20 mouse cellular contexts compared by ENCODE assay signal in genomic region chr6:117527526-117527925, GRCm38 (mm10).
DNase-seq lines count a peak whose midpoint lies in the region; ATAC-seq lines count a peak whose summit lies in the region.
"Had no signal": no experiment of that assay in that cellular context is flagged by ENCODE, and none has a peak within 500 bp of the region (broad histone marks: within the 10 kb centered on the region; RNA-seq: fewer than 3 reads in every experiment).

No protein-coding gene starts in this region.

- no peaks in the 10 kb centered on the region for H3K9me3 ChIP-seq in heart, embryonic 10.5 days
- H3K9me3 ChIP-seq in liver, embryonic 11.5 days (ENCODE audit: control insufficient read depth, low read length) = no peaks in the 10 kb centered on the region
- H3K9me3 ChIP-seq in liver, embryonic 12.5 days (replicated peaks) = no peaks in the 10 kb centered on the region

- intact Hi-C loops in heart, postnatal 10 days (cut with DNase I) = no loop called here
- intact Hi-C loops in heart, postnatal 25 days (cut with DNase I) = no loop called here

- WGBS in heart, embryonic 10.5 days = 84% methylated on average over 8 of the region's 8 CpGs
- WGBS in liver, embryonic 11.5 days = 79% methylated on average over 8 of the region's 8 CpGs
- 72% methylated on average over 8 of the region's 8 CpGs for WGBS in liver, embryonic 12.5 days (ENCODE audit: insufficient replicate concordance)

- no peak overlapping the region for H3K27ac ChIP-seq in heart, embryonic 10.5 days
- H3K27ac ChIP-seq in liver, embryonic 11.5 days (ENCODE audit: low read depth, low read length) = no peak overlapping the region
- no peak overlapping the region for H3K27ac ChIP-seq in liver, embryonic 12.5 days

- peaks cover 16% of the 10 kb centered on the region for H3K4me1 ChIP-seq in heart, embryonic 10.5 days
- no peaks in the 10 kb centered on the region for H3K4me1 ChIP-seq in liver, embryonic 11.5 days (replicated peaks; ENCODE audit: control insufficient read depth, insufficient read depth, low read length)
- H3K4me1 ChIP-seq in liver, embryonic 12.5 days = no peaks in the 10 kb centered on the region

- peaks cover 10% of the 10 kb centered on the region for H3K27me3 ChIP-seq in heart, embryonic 10.5 days (ENCODE audit: insufficient read depth, poor library complexity, severe bottlenecking)
- no peaks in the 10 kb centered on the region for H3K27me3 ChIP-seq in liver, embryonic 11.5 days (replicated peaks; ENCODE audit: control insufficient read depth, insufficient read depth, low read length)
- H3K27me3 ChIP-seq in liver, embryonic 12.5 days (replicated peaks) = no peaks in the 10 kb centered on the region
- H3K27me3 ChIP-seq: Patski had no signal

- H3K4me3 ChIP-seq in heart, embryonic 10.5 days = no peak overlapping the region
- no peak overlapping the region for H3K4me3 ChIP-seq in liver, embryonic 11.5 days (ENCODE audit: low read depth, low read length)
- H3K4me3 ChIP-seq in liver, embryonic 12.5 days = no peak overlapping the region

- H3K36me3 ChIP-seq in heart, embryonic 10.5 days = no peaks in the 10 kb centered on the region
- H3K36me3 ChIP-seq in liver, embryonic 11.5 days (ENCODE audit: control insufficient read depth, insufficient read depth, low read length) = no peaks in the 10 kb centered on the region
- H3K36me3 ChIP-seq in liver, embryonic 12.5 days = no peaks in the 10 kb centered on the region
- H3K36me3 ChIP-seq: G1E had no signal

- no peak overlapping the region for H3K9ac ChIP-seq in liver, embryonic 11.5 days (ENCODE audit: low read depth, low read length)
- no peak overlapping the region for H3K9ac ChIP-seq in liver, embryonic 12.5 days

- peak; percentile 73 for DNase-seq in heart, adult 11 months
- DNase-seq in heart, postnatal 10 days = no peak
- DNase-seq in heart, embryonic 10.5 days (ENCODE audit: low spot score) = peak; percentile 52
- no peak for DNase-seq in heart, postnatal 25 days (ENCODE audit: low spot score)
- peak; percentile 24 for DNase-seq in liver, embryonic 11.5 days (ENCODE audit: low spot score)
- DNase-seq: adrenal gland, adult 2 months; adrenal gland, adult 8-10 months; adrenal gland, postnatal 10 days; adrenal gland, postnatal 14 days; adrenal gland, postnatal 25 days; adrenal gland, postnatal 36 days; B cell, adult 2 months; cerebellum, adult 11 months; cerebellum, adult 11-12 months; cerebellum, adult 18-20 months had no signal

- no peak for ATAC-seq in liver, embryonic 11.5 days (replicated peaks; ENCODE audit: low FRiP score)
- no peak for ATAC-seq in liver, embryonic 12.5 days
- ATAC-seq: activated CD4-positive, CD25-positive, alpha-beta regulatory T cell, adult 4 months; CD4-positive, CD25-positive, alpha-beta regulatory T cell, adult 4 months; Patski had no signal

- H3K4me2 ChIP-seq in liver, embryonic 11.5 days = no peak overlapping the region
- H3K4me2 ChIP-seq in liver, embryonic 12.5 days = no peak overlapping the region

Comparison
In these comparisons a context has a peak if more than half of its experiments do, and no peak if none do; other contexts are left out.
1. DNase-seq: peak in heart, adult 11 months (single experiment), heart, embryonic 10.5 days (single experiment) and liver, embryonic 11.5 days (single experiment); none in heart, postnatal 10 days (0 of 2) and heart, postnatal 25 days (single experiment).